In the genomic region with DNA sequence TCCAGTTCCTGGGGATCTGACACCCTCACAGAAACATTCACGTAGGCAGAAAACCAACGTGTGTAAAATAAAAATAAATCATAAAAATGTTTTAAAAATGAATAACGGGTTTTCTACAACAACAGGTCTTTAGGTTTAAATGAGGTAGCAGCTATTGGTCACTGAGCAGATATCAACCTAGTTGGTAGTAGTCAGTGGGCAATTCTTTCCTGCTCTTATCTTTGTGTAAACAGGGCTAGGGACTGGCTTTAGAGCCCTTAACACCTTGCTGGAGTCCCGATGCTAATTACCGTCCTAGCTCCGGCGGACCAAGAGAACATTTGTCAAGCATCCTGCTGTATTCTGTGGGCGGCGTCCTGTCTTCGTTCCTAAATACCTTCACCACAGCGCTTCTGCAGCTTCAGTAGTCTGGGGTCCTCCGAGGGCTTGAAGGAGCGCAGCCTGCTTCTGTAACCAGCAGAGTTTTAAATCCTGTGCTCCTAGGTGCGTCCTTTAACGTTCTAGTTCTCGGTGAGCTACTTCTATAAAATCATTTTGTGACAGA, we compare ENCODE assay signal across 7 mouse cellular contexts. TPM values are rescaled to one million over a fixed set of nuclear protein-coding genes. Genes with fewer than 3 reads are reported as not detected.
DNase-seq lines count a peak whose midpoint lies in the region; ATAC-seq lines count a peak whose summit lies in the region.

No protein-coding gene starts in this region.

- H3K36me3 ChIP-seq in liver, embryonic 12.5 days = no peaks in the 10 kb centered on the region
- H3K36me3 ChIP-seq in forebrain, embryonic 11.5 days (ENCODE audit: control insufficient read depth, insufficient read depth, low read length) = no peaks in the 10 kb centered on the region
- H3K36me3 ChIP-seq in limb, embryonic 12.5 days = no peaks in the 10 kb centered on the region
- H3K36me3 ChIP-seq in stomach, embryonic 14.5 days (ENCODE audit: control insufficient read depth, insufficient read depth, low read length) = no peaks in the 10 kb centered on the region

- H3K27ac ChIP-seq in liver, embryonic 12.5 days = no peak overlapping the region
- H3K27ac ChIP-seq in forebrain, embryonic 11.5 days (ENCODE audit: low read depth, low read length) = no peak overlapping the region
- H3K27ac ChIP-seq in limb, embryonic 12.5 days = no peak overlapping the region
- H3K27ac ChIP-seq in stomach, embryonic 14.5 days (ENCODE audit: low read length) = no peak overlapping the region

- peaks cover 28% of the 10 kb centered on the region for H3K27me3 ChIP-seq in liver, embryonic 12.5 days (replicated peaks)
- H3K27me3 ChIP-seq in forebrain, embryonic 11.5 days (ENCODE audit: control insufficient read depth, insufficient read depth, low read length) = peaks cover 30% of the 10 kb centered on the region
- peaks cover 29% of the 10 kb centered on the region for H3K27me3 ChIP-seq in limb, embryonic 12.5 days
- H3K27me3 ChIP-seq in stomach, embryonic 14.5 days (ENCODE audit: control insufficient read depth, insufficient read depth, low read length) = no peaks in the 10 kb centered on the region

- H3K9ac ChIP-seq in liver, embryonic 12.5 days = no peak overlapping the region
- H3K9ac ChIP-seq in forebrain, embryonic 11.5 days (ENCODE audit: low read length) = no peak overlapping the region
- no peak overlapping the region for H3K9ac ChIP-seq in limb, embryonic 12.5 days (replicated peaks)
- no peak overlapping the region for H3K9ac ChIP-seq in stomach, embryonic 14.5 days (replicated peaks; ENCODE audit: low read depth, low read length)

- no peak for DNase-seq in liver
- no peak for DNase-seq in forebrain, embryonic 11.5 days (ENCODE audit: low spot score)
- no peak for DNase-seq in urinary bladder, postnatal 14 days (ENCODE audit: low spot score)
- DNase-seq in spleen, postnatal 4 days (ENCODE audit: low spot score in 2 of 2) = no peak

- no peak overlapping the region for H3K4me3 ChIP-seq in liver, embryonic 12.5 days
- H3K4me3 ChIP-seq in forebrain, embryonic 11.5 days (ENCODE audit: low read depth, low read length) = no peak overlapping the region
- H3K4me3 ChIP-seq in limb, embryonic 12.5 days (replicated peaks) = peak overlapping the region; percentile 38
- no peak overlapping the region for H3K4me3 ChIP-seq in stomach, embryonic 14.5 days (ENCODE audit: low read depth, low read length)

- H3K4me2 ChIP-seq in liver, embryonic 12.5 days = peak overlapping the region; percentile 46
- H3K4me2 ChIP-seq in forebrain, embryonic 11.5 days (ENCODE audit: low read depth, low read length, severe bottlenecking) = peak overlapping the region; percentile 24; the same call in 1 of the 2 replicates
- H3K4me2 ChIP-seq in limb, embryonic 12.5 days = peak overlapping the region; percentile 81
- peak overlapping the region; percentile 48 for H3K4me2 ChIP-seq in stomach, embryonic 14.5 days (replicated peaks; ENCODE audit: low read depth, low read length)

- WGBS in liver, embryonic 12.5 days (ENCODE audit: insufficient replicate concordance) = 11% methylated on average over 16 of the region's 16 CpGs
- WGBS in forebrain, embryonic 11.5 days = 9% methylated on average over 16 of the region's 16 CpGs
- WGBS in limb, embryonic 12.5 days = 5% methylated on average over 16 of the region's 16 CpGs
- WGBS in stomach, embryonic 14.5 days = 10% methylated on average over 16 of the region's 16 CpGs

- ATAC-seq in liver, embryonic 12.5 days = no peak
- ATAC-seq in forebrain, embryonic 11.5 days (replicated peaks; ENCODE audit: low FRiP score) = no peak
- no peak for ATAC-seq in limb, embryonic 12.5 days (ENCODE audit: insufficient number of reproducible peaks, insufficient read depth, low FRiP score, low TSS enrichment, low read depth)
- no peak for ATAC-seq in stomach, embryonic 14.5 days (ENCODE audit: insufficient number of reproducible peaks, insufficient read depth, low FRiP score, low read depth)

- no peaks in the 10 kb centered on the region for H3K9me3 ChIP-seq in liver, embryonic 12.5 days (replicated peaks)
- no peaks in the 10 kb centered on the region for H3K9me3 ChIP-seq in forebrain, embryonic 11.5 days (ENCODE audit: control insufficient read depth, low read length)
- H3K9me3 ChIP-seq in limb, embryonic 12.5 days = no peaks in the 10 kb centered on the region
- no peaks in the 10 kb centered on the region for H3K9me3 ChIP-seq in stomach, embryonic 14.5 days (ENCODE audit: control insufficient read depth, low read depth, low read length)

- H3K4me1 ChIP-seq in liver, embryonic 12.5 days = 0 out of 2 replicates have a peak, but pooled peaks cover 4% of the 10 kb centered on the region
- H3K4me1 ChIP-seq in forebrain, embryonic 11.5 days (replicated peaks; ENCODE audit: control insufficient read depth, insufficient read depth, low read length) = peaks cover 15% of the 10 kb centered on the region
- peaks cover 15% of the 10 kb centered on the region for H3K4me1 ChIP-seq in limb, embryonic 12.5 days (replicated peaks)
- H3K4me1 ChIP-seq in stomach, embryonic 14.5 days (ENCODE audit: control insufficient read depth, insufficient read depth, low read length) = 0 out of 2 replicates have a peak, but pooled peaks cover 3% of the 10 kb centered on the region

RNA-seq across cellular contexts. Expression of a gene that starts 0.6 kb away (rescaled TPM):
- 0.38 TPM in 1 of 2 replicates, not detected in the other for polyA plus RNA-seq in liver, embryonic 12.5 days (2016; fragmentation: Nextera tagmentation; extraction: Ambion mirVana)
- polyA plus RNA-seq in forebrain, embryonic 11.5 days (2014; fragmentation: Nextera tagmentation; extraction: Ambion mirVana) = 0.60 TPM in 1 of 2 replicates, not detected in the other
- polyA plus RNA-seq in limb, embryonic 12.5 days (2016; fragmentation: Nextera tagmentation; extraction: Ambion mirVana) = 0.28 and 0.80 TPM in 2 replicates
- polyA plus RNA-seq in stomach, embryonic 14.5 days (2014; fragmentation: Nextera tagmentation; extraction: Ambion mirVana) = 1.7 and 3.1 TPM in 2 replicates

RNA-seq across cellular contexts. Expression of a gene that starts 48.8 kb away (rescaled TPM):
- not detected in 2 replicates for polyA plus RNA-seq in liver, embryonic 12.5 days (2016; fragmentation: Nextera tagmentation; extraction: Ambion mirVana)
- polyA plus RNA-seq in forebrain, embryonic 11.5 days (2014; fragmentation: Nextera tagmentation; extraction: Ambion mirVana) = not detected in 2 replicates
- not detected in 2 replicates for polyA plus RNA-seq in limb, embryonic 12.5 days (2016; fragmentation: Nextera tagmentation; extraction: Ambion mirVana)
- polyA plus RNA-seq in stomach, embryonic 14.5 days (2014; fragmentation: Nextera tagmentation; extraction: Ambion mirVana) = not detected in 2 replicates

Comparison
In these comparisons a context has a peak if more than half of its experiments do, and no peak if none do; other contexts are left out.
1. H3K4me2 ChIP-seq: peak in every context shown above with its lines; median percentile 81 in limb, embryonic 12.5 days; 48 in stomach, embryonic 14.5 days; 46 in liver, embryonic 12.5 days; 24 in forebrain, embryonic 11.5 days.